Mouse (Mus musculus) lung, adult 10 weeks (tissue): ENCODE data around the gene Olfr508. TPM values are rescaled to one million over a fixed set of nuclear protein-coding genes. Genes with fewer than 3 reads are reported as not detected.

ENCODE experiments used
- polyA plus RNA-seq: library from polyadenylated mRNA; stranded (reverse); fragments of 350-450 nt; fragmentation: Illumina TruSeq; extraction: RNeasy Lipid Tissue Mini Kit (QIAGEN cat#74804); gene quantifications from one replicate; pipeline ENCODE4 v1.2.3, GENCODE M21; 2014; ENCODE audit warnings: low read depth, low replicate concordance; ENCODE audit not compliant: insufficient read depth

Olfr508 gene
- not detected for polyA plus RNA-seq

GRCm38 (mm10) chr7:108629694-108630093, at the start of gene Olfr508:
Gene Olfr508 (plus strand): TSS chr7:108629994.

DNA sequence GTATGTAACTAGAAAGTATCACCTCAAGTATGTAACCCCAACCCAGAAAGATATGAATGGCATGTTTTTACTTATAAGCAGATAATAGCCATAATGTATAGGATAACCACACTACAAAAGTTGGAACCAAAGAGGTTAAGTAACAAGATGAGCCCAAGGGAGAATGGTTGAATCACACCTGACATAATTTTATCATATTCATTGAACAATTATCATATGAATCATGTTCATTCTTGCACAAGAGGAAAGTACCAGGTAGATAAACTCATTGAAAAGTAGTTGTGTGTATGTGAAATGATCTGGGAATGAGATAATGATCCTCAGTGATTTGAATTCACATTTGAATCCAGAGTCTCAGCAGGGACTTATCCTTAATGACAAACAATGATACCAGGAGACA, 19.3 kb upstream of the Olfr508 start, which contains the start of gene Olfr506:
Gene Olfr506, plus strand, starts transcription at position 301 of the 400 bp plus-strand sequence.

GRCm38 (mm10) chr7:108621514-108621913, 8.3 kb upstream of the Olfr508 start, which contains the start of gene Olfr507:
Gene Olfr507 (plus strand): TSS chr7:108621814.

GRCm38 (mm10) chr7:108651806-108652205, 22.0 kb downstream of the Olfr508 start, which contains the start of gene Olfr509:
Gene Olfr509 (minus strand): TSS chr7:108651906.

GRCm38 (mm10) chr7:108666118-108666517, 36.3 kb downstream of the Olfr508 start, which contains the start of gene Olfr510:
Gene Olfr510 (plus strand): TSS chr7:108666418.

Other genes with a start within 250 kb of the Olfr508 start
- not detected for gene Olfr495, start 236.8 kb upstream of the Olfr508 start, polyA plus RNA-seq
- not detected for gene Olfr497, start 209.6 kb upstream of the Olfr508 start, polyA plus RNA-seq
- not detected for gene Olfr498, start 164.7 kb upstream of the Olfr508 start, polyA plus RNA-seq
- not detected for gene Olfr502, start 104.9 kb upstream of the Olfr508 start, polyA plus RNA-seq
- not detected for gene Olfr503, start 85.5 kb upstream of the Olfr508 start, polyA plus RNA-seq
- gene Olfr504, start 64.2 kb upstream of the Olfr508 start, polyA plus RNA-seq: not detected
- not detected for gene Olfr506, start 19.2 kb upstream of the Olfr508 start, polyA plus RNA-seq
- not detected for gene Olfr507, start 8.2 kb upstream of the Olfr508 start, polyA plus RNA-seq
- gene Olfr509, start 21.9 kb downstream of the Olfr508 start, polyA plus RNA-seq: not detected
- gene Olfr510, start 36.4 kb downstream of the Olfr508 start, polyA plus RNA-seq: not detected
- gene Olfr512, start 83.3 kb downstream of the Olfr508 start, polyA plus RNA-seq: not detected
- gene Olfr513, start 121.0 kb downstream of the Olfr508 start, polyA plus RNA-seq: not detected
- gene Olfr514, start 196.0 kb downstream of the Olfr508 start, polyA plus RNA-seq: not detected
- not detected for gene Olfr516, start 220.5 kb downstream of the Olfr508 start, polyA plus RNA-seq
- gene Olfr517, start 242.4 kb downstream of the Olfr508 start, polyA plus RNA-seq: not detected